Mouse (Mus musculus) central nervous system, embryonic 11.5 days (tissue): ENCODE measurements around the gene Vill. TPM values are rescaled to one million over a fixed set of nuclear protein-coding genes. Genes with fewer than 3 reads are reported as not detected.

Experiments
- polyA plus RNA-seq: library from polyadenylated mRNA; depleted of rRNA; stranded (reverse); fragments of >200 nt; gene quantifications from 2 replicates; pipeline ENCODE4 v1.2.3, GENCODE M21; 2012; rRNA removed

Gene Vill
- polyA plus RNA-seq = 10.0 and 21.2 TPM in 2 replicates

GRCm38 (mm10) chr9:119052154-119052944 is at the start of gene Vill:
TSS of gene Vill (plus strand) at chr9:119052778.

DNA sequence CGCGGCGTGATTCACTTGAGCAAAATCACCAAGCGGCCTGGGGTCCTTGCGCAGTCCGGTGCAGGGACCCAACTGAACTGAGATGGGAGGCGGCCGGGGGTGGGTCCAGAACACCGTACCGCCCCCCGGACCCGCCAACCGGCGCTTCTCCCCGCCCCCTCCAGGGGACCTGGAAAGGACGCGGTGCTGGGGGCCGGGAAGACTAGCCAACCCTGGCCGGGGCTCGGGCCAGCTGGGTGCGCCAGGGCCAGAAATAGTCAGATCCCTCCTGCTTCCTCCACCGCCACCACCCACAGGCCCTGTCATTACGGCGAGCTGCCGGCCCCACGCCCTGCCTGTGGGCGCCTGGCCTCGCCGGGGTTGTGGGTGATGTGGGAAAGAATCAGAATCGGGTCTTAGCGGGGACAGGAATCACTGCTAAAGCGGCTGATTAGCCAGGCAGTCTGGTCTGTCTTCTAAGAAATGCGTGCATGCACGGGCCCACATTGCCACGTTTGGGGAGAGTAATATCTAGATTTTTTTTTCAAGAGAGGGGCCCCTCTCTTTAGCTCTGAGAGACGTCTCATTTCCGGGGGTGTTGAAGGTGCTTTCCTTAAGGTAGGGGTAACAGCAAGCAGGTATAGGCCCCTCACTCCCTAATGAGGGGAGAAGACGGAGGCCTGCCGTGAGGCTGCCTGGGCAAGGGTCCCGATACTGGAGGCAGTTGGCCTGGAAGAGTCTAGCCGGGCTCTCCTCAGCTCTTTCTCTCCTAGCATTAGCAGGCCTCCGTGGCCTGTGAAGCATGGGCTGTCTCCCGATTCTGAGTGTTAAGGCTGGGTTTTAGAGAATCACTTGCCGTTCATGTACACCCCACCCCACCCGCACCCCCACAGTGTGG is 41.1 kb downstream of the Vill start, which contains the start of gene Plcd1:
TSS of gene Plcd1 (minus strand) at position 84 of the 877 bp plus-strand sequence.

GRCm38 (mm10) chr9:119101992-119102782 is 49.6 kb downstream of the Vill start, which contains the start of gene Dlec1:
TSS of gene Dlec1 (plus strand) at chr9:119102478.

Other genes starting within 250 kb of the Vill start
- 12.3 and 18.3 TPM in 2 replicates for gene Ctdspl, start 126.3 kb upstream of the Vill start, polyA plus RNA-seq
- gene Plcd1, start 40.7 kb downstream of the Vill start, polyA plus RNA-seq = 26.3 and 28.3 TPM in 2 replicates
- 1.9 and 2.9 TPM in 2 replicates for gene Dlec1, start 49.7 kb downstream of the Vill start, polyA plus RNA-seq
- gene Acaa1b, start 104.3 kb downstream of the Vill start, polyA plus RNA-seq = 1.3 TPM in 2 replicates
- not detected in 2 replicates for gene Gm47289, start 106.4 kb downstream of the Vill start, polyA plus RNA-seq
- gene Slc22a13, start 156.3 kb downstream of the Vill start, polyA plus RNA-seq = 0.05 TPM in 1 of 2 replicates, not detected in the other